Mouse (Mus musculus) thymus, postnatal 25 days (tissue): Measurements from ENCODE around the gene Kcnj10.
A peak's percentile ranks its signal among the peaks of the same experiment; 100 is the strongest.

Experiments used
- DNase-seq: peaks from one replicate; pipeline ENCODE4 v3.0.0; 2022

The Kcnj10 gene

DNA sequence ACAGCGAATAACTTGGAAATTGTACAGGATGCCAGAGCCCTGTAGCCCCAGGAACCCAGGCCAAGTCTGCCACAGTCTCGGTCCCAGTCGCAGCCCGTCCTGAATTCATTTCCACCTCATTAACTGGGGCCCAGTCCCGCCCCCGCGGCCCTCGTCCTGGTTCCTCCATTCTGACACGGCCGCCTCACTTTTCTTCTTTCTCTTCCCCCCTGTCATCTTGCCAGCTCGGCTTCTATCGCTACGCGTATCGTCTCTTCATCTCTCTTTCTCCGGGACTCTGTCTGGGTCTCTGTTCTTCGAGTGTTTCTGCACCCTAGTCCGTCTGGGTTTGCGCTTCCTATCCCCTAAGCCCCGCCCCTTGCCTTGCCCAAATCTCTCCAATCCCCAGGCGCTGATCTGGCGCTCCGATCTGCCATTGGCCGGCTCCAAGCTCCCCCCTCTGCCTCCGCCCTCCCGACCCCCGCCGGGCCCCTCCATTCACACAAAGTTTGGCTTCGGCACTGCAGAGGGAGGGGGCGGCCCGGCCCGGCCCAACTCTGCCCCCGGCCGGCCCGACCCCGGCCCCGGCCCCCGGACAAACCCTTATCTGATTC is at the start of gene Kcnj10:
Kcnj10 (plus strand) TSS at position 482 of the 593 bp plus-strand sequence.
- DNase-seq = peak; percentile 78

DNA sequence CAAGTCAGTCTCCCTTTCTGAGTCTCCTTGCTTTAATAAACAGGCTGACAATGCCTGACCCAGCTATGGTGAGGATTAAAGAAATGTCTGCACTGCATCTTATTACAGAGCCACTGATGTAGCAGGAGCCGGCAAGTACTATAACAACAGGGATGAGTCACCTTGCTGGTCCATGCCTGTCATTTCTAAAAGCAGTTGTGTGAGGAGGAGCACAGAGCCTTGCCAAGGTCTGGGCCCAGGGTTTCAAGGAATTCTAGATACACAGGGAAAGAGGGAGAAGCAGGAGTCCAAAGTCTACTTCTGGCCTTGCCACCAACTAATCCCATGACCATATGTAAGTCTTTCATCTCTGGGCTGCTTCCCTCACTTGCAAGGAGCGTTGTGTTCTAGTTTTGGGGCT is 48.1 kb upstream of the Kcnj10 start:
- DNase-seq = no peak

GRCm38 (mm10) chr1:172293449-172293848 is 47.6 kb upstream of the Kcnj10 start:
- no peak for DNase-seq

- DNase-seq = no peak
These were observed 45.2 kb upstream of the Kcnj10 start for GRCm38 (mm10) chr1:172295751-172296197.

DNA sequence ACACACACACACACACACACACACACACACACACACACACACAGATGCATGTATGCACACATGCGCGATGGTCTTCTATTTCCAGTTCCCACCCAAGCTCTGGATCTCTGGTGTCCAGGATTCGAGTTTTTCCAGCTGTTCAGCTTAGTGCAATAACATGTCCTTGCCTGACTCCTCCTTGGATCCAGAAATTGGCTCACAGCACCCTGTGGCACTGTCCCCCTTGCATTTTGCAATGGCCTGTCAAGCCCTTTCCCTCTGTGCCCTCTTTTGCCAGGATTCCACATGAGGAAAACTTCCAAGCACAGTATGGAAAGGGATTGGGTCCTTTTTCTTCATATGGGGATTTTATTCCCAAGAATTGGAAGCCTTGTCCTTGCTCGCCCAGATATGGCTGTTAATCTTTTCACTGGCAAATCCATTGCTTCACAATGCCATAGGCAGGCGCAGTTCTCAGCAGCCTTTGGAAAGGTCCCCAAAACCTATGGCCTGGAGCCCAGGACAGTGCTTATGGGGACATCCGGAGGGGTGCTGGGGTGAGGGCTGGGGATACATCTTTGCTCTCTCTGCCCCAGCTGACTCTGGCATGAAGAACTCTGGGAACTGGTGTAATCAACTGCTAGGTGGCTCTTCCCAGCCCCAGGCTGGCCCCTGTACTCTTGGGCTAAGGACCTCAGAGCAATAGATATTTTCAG is 44.0 kb upstream of the Kcnj10 start:
- DNase-seq = no peak

GRCm38 (mm10) chr1:172297611-172298537 is 43.1 kb upstream of the Kcnj10 start, which contains the start of gene Atp1a2:
Gene Atp1a2, minus strand, starts transcription at chr1:172298064.
- no peak for DNase-seq

DNA sequence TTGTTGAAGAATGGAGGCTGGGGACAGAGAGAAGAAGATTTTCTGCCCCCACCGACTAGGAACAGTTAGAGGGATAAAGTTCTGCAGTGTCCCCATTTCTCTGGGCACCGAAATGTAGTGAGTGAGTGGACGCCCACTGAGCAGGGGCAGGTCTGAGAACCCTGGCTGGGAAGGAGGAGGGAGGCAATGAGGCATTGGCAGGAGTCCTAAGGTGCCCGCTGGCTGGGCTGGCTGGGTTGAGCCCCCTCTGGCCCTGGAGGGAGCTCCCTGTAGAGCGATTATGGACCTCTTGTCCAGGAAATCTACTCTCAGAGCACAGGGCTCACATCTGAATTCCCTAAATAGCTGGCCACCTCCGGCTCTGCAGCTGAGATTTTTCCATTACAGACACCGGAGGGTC is 41.5 kb upstream of the Kcnj10 start:
- DNase-seq = no peak

- no peak for DNase-seq
These were observed 40.8 kb upstream of the Kcnj10 start for GRCm38 (mm10) chr1:172300247-172300646.

DNA sequence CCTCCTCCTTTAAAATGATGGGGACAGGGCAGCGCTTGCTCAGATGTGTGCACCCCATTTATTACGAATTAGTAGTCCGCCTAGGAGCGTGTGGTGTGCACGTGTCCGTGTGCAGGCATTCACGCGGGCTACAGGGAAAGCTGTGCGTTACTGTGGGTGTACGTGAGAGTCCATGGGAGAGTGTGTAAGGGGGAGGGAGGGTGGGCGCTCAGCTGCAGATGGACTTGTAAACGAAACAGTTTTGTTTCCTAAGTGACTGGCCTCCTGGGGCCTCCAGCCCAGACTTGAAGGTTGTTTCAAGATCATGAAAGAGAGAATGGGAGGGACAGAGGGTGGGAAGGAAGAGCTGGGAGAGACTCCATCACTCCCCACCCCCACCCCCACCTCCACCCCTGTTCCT is 39.8 kb upstream of the Kcnj10 start:
- DNase-seq = no peak

- DNase-seq = no peak
These were observed 38.7 kb upstream of the Kcnj10 start for GRCm38 (mm10) chr1:172302311-172302710.

GRCm38 (mm10) chr1:172302851-172303250 is 38.2 kb upstream of the Kcnj10 start:
- no peak for DNase-seq

DNA sequence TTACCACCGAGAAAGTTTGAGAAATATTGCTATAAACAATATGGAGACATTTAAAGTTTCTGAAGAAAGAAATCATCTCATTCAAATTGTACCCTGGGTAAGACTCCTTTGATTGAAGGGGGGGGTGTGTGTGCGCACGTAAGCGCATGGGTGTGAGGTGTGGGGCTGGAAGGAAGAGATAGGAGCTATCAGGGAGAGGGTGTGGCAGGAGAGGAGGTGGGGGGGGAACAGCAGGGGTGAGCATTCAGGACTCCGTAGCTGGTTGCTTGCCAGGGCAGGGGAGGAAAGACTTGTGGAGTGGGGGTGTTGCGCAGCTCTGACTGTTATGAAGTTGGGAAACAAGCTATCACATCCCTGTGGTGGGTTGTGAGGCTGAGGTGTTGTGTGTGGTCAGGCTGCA is 36.6 kb upstream of the Kcnj10 start:
- no peak for DNase-seq

- DNase-seq = no peak
These were observed 35.9 kb upstream of the Kcnj10 start for GRCm38 (mm10) chr1:172305153-172305552.

DNA sequence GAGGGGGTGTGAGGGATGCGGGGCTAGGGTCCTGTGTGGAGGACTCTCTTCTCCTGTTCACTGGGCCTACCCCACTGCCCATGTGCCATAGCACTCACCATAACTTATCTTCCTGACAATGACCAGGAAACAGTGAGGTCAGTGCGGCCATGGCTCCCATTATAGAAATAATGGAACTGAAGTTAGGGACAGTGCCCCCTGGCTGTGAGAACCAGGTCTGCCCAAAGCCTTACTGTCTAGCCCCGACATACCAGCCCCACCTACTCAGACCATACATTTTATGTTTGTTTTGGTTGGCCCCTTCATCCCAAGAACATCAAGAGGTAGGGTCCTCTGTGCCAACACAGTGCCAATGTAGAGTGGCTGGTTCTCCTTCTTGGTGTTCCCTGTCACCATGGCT is 35.4 kb upstream of the Kcnj10 start:
- no peak for DNase-seq

GRCm38 (mm10) chr1:172306196-172306595 is 34.8 kb upstream of the Kcnj10 start:
- no peak for DNase-seq

- no peak for DNase-seq
These were observed 34.1 kb upstream of the Kcnj10 start for GRCm38 (mm10) chr1:172306885-172307284.

DNA sequence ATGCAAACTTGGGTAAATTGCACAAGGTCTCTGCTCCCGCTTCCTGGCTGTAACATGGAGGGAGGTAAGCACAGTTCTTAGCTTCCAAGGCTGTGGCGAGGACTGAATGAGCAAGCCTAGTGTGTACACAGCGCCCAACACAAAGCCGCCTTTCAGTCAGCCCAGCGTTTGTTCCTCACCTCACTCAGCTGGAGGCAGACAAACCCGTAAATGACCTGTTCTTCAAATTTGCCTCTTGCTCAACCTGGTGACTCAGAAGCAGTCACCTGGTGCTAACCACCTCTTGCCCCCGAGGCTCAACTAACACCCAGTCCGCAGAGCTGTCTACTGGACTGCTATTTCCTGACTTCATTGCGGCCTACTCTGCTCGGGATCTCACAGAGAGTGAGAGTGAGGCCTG is 33.1 kb upstream of the Kcnj10 start:
- DNase-seq = no peak

- no peak for DNase-seq
These were observed 32.6 kb upstream of the Kcnj10 start for GRCm38 (mm10) chr1:172308409-172308808.

GRCm38 (mm10) chr1:172309699-172310398 is 31.2 kb upstream of the Kcnj10 start:
- DNase-seq = peak; percentile 90

DNA sequence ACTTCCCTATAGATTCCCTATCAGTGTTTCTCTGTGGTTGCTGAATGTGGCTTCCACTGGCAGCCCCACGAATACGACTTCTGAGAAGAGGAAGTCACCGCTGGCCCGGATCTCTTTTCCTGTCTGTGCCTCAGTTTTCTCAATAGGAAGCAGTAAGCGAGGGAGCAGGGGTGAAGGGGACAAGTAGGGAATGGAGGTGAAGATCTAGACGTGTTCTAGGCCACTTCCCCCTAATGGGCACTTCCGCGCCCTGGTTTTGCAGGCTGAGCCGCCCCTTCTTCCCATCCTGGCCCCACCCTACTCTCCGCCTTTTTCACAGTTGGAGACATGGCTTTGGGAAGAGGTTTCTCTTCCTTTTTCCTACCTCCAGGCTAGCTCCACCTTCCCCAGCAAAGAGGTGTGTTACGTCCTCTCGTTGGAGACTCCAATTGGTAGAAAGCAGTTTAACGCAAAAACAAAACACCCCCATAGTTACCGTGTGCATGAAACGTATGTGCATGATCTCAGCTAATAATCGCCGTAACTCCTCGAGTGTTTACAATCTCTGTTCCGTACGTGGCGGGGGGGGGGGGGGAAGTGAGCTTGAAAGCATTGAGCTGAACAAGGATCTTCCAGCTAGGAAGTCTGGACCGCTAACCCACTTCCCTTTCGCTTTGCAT is 29.6 kb upstream of the Kcnj10 start:
- DNase-seq = peak; percentile 40

DNA sequence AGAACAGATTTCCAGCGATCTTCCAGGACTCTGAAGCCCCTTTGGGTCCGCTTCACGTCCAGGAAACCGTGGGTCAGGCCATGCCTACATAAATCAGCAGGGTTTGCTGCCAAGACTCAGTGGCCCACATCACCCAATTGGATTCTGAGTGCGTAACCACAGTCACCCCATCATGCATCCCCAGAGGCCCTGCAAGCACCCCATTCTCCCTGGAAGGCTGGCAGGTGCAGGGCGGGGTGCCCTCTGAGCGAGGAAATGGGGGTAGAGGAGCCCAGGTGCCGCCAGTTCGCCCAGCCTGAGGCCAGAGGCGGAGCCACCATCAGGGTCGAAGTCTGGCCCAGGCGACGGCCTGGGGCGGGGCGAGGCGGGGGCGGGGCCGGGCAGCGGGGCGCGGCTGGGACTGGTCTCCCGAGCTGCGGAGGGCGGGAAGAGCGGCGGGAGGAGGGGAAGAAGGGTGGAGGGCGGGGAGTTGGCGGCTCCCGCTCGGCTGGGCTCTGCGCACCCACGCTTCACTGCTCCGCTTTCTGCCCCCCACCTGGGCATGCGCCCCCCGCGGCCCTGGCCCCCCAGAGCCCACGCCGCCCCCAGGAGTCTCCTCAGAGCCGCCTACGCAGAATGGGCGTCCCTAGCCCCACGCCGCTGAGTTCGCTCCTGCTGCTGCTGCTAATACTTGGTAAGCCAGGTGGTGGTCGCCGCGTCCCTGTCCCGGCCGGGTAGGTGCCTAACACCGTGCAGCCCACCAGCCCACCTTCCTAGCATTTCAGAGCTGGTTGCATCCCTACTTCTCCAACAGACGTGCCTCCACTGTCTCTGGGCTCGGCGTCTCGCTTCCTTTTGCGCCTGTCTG is 28.9 kb upstream of the Kcnj10 start:
- DNase-seq = peak; percentile 93
